Mouse (Mus musculus): ENCODE results near the gene Ube2v1.

DNA sequence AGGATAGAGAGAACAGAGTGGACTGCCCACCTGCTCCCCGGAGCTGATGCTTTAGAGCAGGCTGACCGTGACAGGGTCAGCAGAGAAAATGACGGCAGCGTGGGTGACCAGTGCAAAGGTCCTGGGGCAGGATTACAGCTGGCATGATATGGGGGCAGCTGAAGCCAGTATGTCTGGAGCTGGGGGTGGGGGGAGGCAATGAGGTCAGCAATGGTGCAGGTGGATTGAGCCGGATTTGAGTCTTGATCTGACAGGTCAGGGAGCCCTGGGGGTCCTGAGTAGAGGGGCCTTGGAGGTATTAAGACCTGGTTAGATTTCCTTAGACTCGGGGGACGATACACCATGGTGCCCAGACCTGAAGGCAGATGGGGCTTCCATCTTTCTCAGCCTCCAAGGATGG lies 56.3 kb downstream of the Ube2v1 start:
- TF ChIP-seq CTCF (IDR thresholded peaks at IDR 0.05) (no peak), EP300 (IDR thresholded peaks at IDR 0.05) (no peak)
